Mouse (Mus musculus) limb, embryonic 15.5 days (tissue): ENCODE measurements at regions not wholly inside any gene's neighbourhood (a gene's known extent, or its start where the extent isn't known, plus 50 kb on each side); places are given as distances from the start of the nearest gene placed in this dataset.

ENCODE experiments used
- ATAC-seq: fragments of 200-750 bp; cut with Nextera tagmentation; 2 replicates; pipeline ENCODE4 v1.8.0; 2017; ENCODE audit warnings: low read depth, moderate TSS enrichment; ENCODE audit not compliant: insufficient number of reproducible peaks, low FRiP score, low TSS enrichment
- H3K27ac ChIP-seq: fragments of 300-500 bp; sonication (generic); 2 replicates; pipeline ENCODE4 v1.5.1; 2015; ENCODE audit warnings: moderate library complexity, mild to moderate bottlenecking, inconsistent platforms
- H3K27me3 ChIP-seq: fragments of 300-500 bp; sonication (generic); 2 replicates; pipeline ENCODE4 v1.6.1; 2015; ENCODE audit warnings: inconsistent platforms
- H3K36me3 ChIP-seq: fragments of 300-500 bp; sonication (generic); 2 replicates; pipeline ENCODE4 v1.6.1; 2015; ENCODE audit warnings: inconsistent platforms
- H3K4me1 ChIP-seq: fragments of 300-500 bp; sonication (generic); 2 replicates; pipeline ENCODE4 v1.6.1; 2015; ENCODE audit warnings: inconsistent platforms
- H3K4me2 ChIP-seq: fragments of 300-500 bp; sonication (generic); 2 replicates; pipeline ENCODE4 v1.6.1; 2015; ENCODE audit warnings: mild to moderate bottlenecking, inconsistent platforms
- H3K4me3 ChIP-seq: fragments of 300-500 bp; sonication (generic); 2 replicates; pipeline ENCODE4 v1.5.1; 2015; ENCODE audit warnings: mild to moderate bottlenecking, inconsistent platforms
- H3K9ac ChIP-seq: fragments of 300-500 bp; sonication (generic); 2 replicates; pipeline ENCODE4 v1.6.1; 2015; ENCODE audit warnings: inconsistent platforms
- H3K9me3 ChIP-seq: fragments of 300-500 bp; sonication (generic); 2 replicates; pipeline ENCODE4 v1.6.1; 2016; ENCODE audit warnings: inconsistent platforms
- WGBS: fragments of 180-500 bp; shearing (Covaris S2); methylation state at CpG from one replicate; pipeline ENCODE4 v1.1.7; 2015; 5-methylcytosine and 5-hydroxymethylcytosine counted together

GRCm38 (mm10) chr11:113129975-113130374, 348.0 kb downstream of the Sox9 start:
- no peak overlapping the region for H3K27ac ChIP-seq
- ATAC-seq: no peak
- no peaks in the 10 kb centered on the region for H3K9me3 ChIP-seq
- WGBS: 91% methylated on average over 7 of the region's 7 CpGs
- H3K4me3 ChIP-seq: no peak overlapping the region
- no peak overlapping the region for H3K9ac ChIP-seq
- H3K36me3 ChIP-seq: no peaks in the 10 kb centered on the region
- no peaks in the 10 kb centered on the region for H3K27me3 ChIP-seq
- H3K4me2 ChIP-seq: no peak overlapping the region
- peaks cover 18% of the 10 kb centered on the region; the same call in 1 of the 2 replicates for H3K4me1 ChIP-seq

GRCm38 (mm10) chr11:113132078-113133064, 350.3 kb downstream of the Sox9 start:
- whole genome bisulfite sequencing: 63% methylated on average over 23 of the region's 23 CpGs
- Histone ChIP-seq H3K9me3 (no peaks in the 10 kb centered on the region), H3K27me3 (no peaks in the 10 kb centered on the region), H3K27ac (peak overlapping the region; percentile 50), H3K4me2 (no peak overlapping the region), H3K36me3 (no peaks in the 10 kb centered on the region), H3K4me3 (no peak overlapping the region), H3K9ac (no peak overlapping the region), H3K4me1 (peaks cover 18% of the 10 kb centered on the region; the same call in 1 of the 2 replicates)
- ATAC-seq: peak; percentile 69; the same call in 1 of the 2 replicates

- Histone ChIP-seq H3K9ac (no peak overlapping the region), H3K36me3 (no peaks in the 10 kb centered on the region), H3K27me3 (no peaks in the 10 kb centered on the region), H3K27ac (no peak overlapping the region), H3K4me3 (no peak overlapping the region), H3K9me3 (no peaks in the 10 kb centered on the region), H3K4me2 (no peak overlapping the region), H3K4me1 (peaks cover 18% of the 10 kb centered on the region; the same call in 1 of the 2 replicates)
- ATAC-seq: no peak
- WGBS: 91% methylated on average over 4 of the region's 4 CpGs
These were observed 351.4 kb downstream of the Sox9 start for GRCm38 (mm10) chr11:113133407-113133806.

- H3K4me1 ChIP-seq: peaks cover 18% of the 10 kb centered on the region; the same call in 1 of the 2 replicates
- H3K9ac ChIP-seq: no peak overlapping the region
- no peak overlapping the region for H3K4me2 ChIP-seq
- WGBS: 60% methylated on average over 5 of the region's 5 CpGs
- no peaks in the 10 kb centered on the region for H3K36me3 ChIP-seq
- no peak for ATAC-seq
- H3K9me3 ChIP-seq: no peaks in the 10 kb centered on the region
- H3K27me3 ChIP-seq: no peaks in the 10 kb centered on the region
- no peak overlapping the region for H3K4me3 ChIP-seq
- no peak overlapping the region for H3K27ac ChIP-seq
These were observed 353.2 kb downstream of the Sox9 start for GRCm38 (mm10) chr11:113135261-113135660.

GRCm38 (mm10) chr11:113138462-113138861, 356.4 kb downstream of the Sox9 start:
- Histone ChIP-seq H3K27me3 (no peaks in the 10 kb centered on the region), H3K9me3 (no peaks in the 10 kb centered on the region), H3K27ac (no peak overlapping the region), H3K4me1 (peaks cover 13% of the 10 kb centered on the region; the same call in 1 of the 2 replicates), H3K9ac (no peak overlapping the region), H3K36me3 (no peaks in the 10 kb centered on the region), H3K4me3 (no peak overlapping the region), H3K4me2 (no peak overlapping the region)
- WGBS: 66% methylated on average over 5 of the region's 5 CpGs
- no peak for ATAC-seq

- no peaks in the 10 kb centered on the region for H3K9me3 ChIP-seq
- no peak overlapping the region for H3K27ac ChIP-seq
- H3K4me3 ChIP-seq: no peak overlapping the region
- WGBS: 84% methylated on average over 9 of the region's 9 CpGs
- no peak overlapping the region for H3K9ac ChIP-seq
- no peak for ATAC-seq
- no peaks in the 10 kb centered on the region for H3K27me3 ChIP-seq
- peaks cover 21% of the 10 kb centered on the region for H3K4me1 ChIP-seq
- H3K4me2 ChIP-seq: no peak overlapping the region
- H3K36me3 ChIP-seq: no peaks in the 10 kb centered on the region
These were observed 358.6 kb downstream of the Sox9 start for GRCm38 (mm10) chr11:113140595-113140994.

GRCm38 (mm10) chr11:113142816-113143215, 360.8 kb downstream of the Sox9 start:
- ATAC-seq: no peak
- Histone ChIP-seq H3K9me3 (no peaks in the 10 kb centered on the region), H3K4me3 (no peak overlapping the region), H3K27me3 (no peaks in the 10 kb centered on the region), H3K36me3 (no peaks in the 10 kb centered on the region), H3K27ac (no peak overlapping the region), H3K9ac (no peak overlapping the region), H3K4me1 (peaks cover 36% of the 10 kb centered on the region), H3K4me2 (no peak overlapping the region)
- 27% methylated on average over 1 of the region's 1 CpGs for WGBS

- 55% methylated on average over 14 of the region's 14 CpGs for WGBS
- no peaks in the 10 kb centered on the region for H3K36me3 ChIP-seq
These were observed 362.0 kb downstream of the Sox9 start for GRCm38 (mm10) chr11:113143839-113144627.

GRCm38 (mm10) chr11:113145721-113146120, 363.7 kb downstream of the Sox9 start:
- Histone ChIP-seq H3K4me1 (peaks cover 45% of the 10 kb centered on the region), H3K27me3 (no peaks in the 10 kb centered on the region)
- WGBS: 78% methylated on average over 4 of the region's 4 CpGs

More at GRCm38 (mm10) chr11:113143839-113144627, 362.0 kb downstream of the Sox9 start:
- ATAC-seq: no peak
- H3K27me3 ChIP-seq: no peaks in the 10 kb centered on the region
- no peak overlapping the region; the same call in 1 of the 2 replicates for H3K27ac ChIP-seq
- no peaks in the 10 kb centered on the region for H3K9me3 ChIP-seq
- H3K4me2 ChIP-seq: no peak overlapping the region
- H3K4me3 ChIP-seq: no peak overlapping the region
- H3K9ac ChIP-seq: no peak overlapping the region
- H3K4me1 ChIP-seq: peaks cover 42% of the 10 kb centered on the region

GRCm38 (mm10) chr11:113146762-113147161, 364.7 kb downstream of the Sox9 start:
- Histone ChIP-seq H3K4me3 (no peak overlapping the region), H3K36me3 (no peaks in the 10 kb centered on the region), H3K9ac (no peak overlapping the region), H3K4me1 (peaks cover 45% of the 10 kb centered on the region), H3K27ac (no peak overlapping the region; the same call in 1 of the 2 replicates), H3K9me3 (no peaks in the 10 kb centered on the region), H3K4me2 (no peak overlapping the region), H3K27me3 (no peaks in the 10 kb centered on the region)
- 88% methylated on average over 8 of the region's 8 CpGs for WGBS
- no peak for ATAC-seq

More at GRCm38 (mm10) chr11:113145721-113146120, 363.7 kb downstream of the Sox9 start:
- Histone ChIP-seq H3K9ac (no peak overlapping the region), H3K27ac (no peak overlapping the region), H3K36me3 (no peaks in the 10 kb centered on the region), H3K9me3 (no peaks in the 10 kb centered on the region), H3K4me2 (no peak overlapping the region), H3K4me3 (no peak overlapping the region)
- ATAC-seq: no peak

- peak; percentile 9; the same call in 1 of the 2 replicates for ATAC-seq
- WGBS: 32% methylated on average over 17 of the region's 17 CpGs
- Histone ChIP-seq H3K4me1 (peaks cover 44% of the 10 kb centered on the region), H3K9ac (no peak overlapping the region), H3K4me2 (0 out of 2 replicates have a peak overlapping the region, but pooled peaks have one; percentile 17), H3K36me3 (no peaks in the 10 kb centered on the region), H3K27me3 (no peaks in the 10 kb centered on the region), H3K4me3 (no peak overlapping the region), H3K9me3 (no peaks in the 10 kb centered on the region), H3K27ac (peak overlapping the region; percentile 63)
These were observed 365.6 kb downstream of the Sox9 start for GRCm38 (mm10) chr11:113147535-113148197.
